Mouse (Mus musculus): ENCODE results near the gene Phactr4. TPM values are rescaled to one million over a fixed set of nuclear protein-coding genes. Genes with fewer than 3 reads are reported as not detected.

Phactr4 gene
- total RNA-seq, 2 experiments from 2014 or later: 31.9 to 39.0 TPM

DNA sequence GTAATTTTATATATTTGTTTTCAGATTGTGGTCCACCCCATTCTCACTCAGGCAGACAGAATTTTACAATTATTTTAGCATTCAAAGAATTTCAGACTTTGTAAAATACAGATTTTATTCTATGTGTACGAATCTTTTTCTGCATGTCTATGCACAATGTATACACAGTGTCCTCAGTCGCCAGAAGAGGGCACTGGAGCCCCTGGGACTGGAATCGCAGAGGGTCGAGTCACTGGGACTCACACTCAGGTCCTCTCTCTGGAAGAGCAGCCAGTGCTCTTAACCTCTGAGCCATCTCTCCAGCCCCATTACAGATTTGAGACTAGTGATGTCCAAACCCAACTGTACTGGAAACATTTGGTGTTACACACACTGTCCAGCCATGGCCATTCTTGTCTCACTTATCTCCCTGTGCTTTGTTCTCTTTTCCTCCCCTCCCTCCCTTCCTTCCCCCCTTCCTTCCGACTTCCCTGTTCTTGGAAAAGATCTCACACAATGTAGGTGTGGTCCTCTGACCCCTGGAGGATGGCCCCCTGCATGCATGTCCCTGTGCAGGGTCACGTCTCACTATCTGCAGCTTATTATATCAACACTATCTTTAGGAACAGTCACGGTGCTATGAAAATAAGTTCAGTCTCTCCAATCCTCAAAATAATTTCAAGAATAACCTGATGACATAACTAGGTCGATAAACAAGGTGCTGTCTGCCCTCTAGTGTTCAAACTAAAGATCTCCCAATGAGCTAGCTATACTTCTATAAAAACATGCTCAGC lies 10.8 kb downstream of the Phactr4 start:
- DNase-seq: peak; percentile 51

- no peak for DNase-seq
Measured at GRCm38 (mm10) chr4:132409587-132410229, 12.6 kb downstream of the Phactr4 start.

GRCm38 (mm10) chr4:132406393-132407189 lies 15.7 kb downstream of the Phactr4 start:
- peak; percentile 75 for DNase-seq

GRCm38 (mm10) chr4:132404588-132404987 lies 17.7 kb downstream of the Phactr4 start:
- no peak for DNase-seq

DNA sequence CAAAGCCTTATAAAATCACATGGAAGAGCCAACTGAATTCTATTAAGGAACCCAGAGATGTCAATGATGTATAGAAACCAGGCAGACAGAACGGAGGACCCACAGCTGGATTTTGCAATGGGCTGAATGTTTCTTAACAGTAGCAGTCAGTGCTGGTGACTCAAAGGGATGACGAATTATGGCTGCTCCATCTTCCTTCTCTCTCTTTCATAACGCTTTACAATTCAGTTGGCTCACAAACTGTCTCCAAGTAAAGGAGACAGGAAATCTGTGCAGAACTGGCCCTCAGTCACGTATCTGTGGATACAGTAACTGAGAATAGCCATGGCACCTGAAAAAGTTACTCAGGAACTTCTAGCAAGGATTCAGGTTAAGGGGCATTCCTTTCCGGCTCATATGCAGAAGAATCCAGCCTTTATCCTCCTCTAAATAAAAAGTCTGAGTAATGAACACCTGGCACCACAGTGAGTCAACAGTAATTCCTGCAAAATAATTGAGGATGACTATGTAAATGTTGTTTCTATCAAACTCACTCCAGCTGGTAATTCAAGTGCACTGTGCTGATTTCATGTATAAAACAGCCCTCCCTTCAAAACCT lies 19.1 kb downstream of the Phactr4 start:
- no peak for DNase-seq

GRCm38 (mm10) chr4:132401016-132401415 lies 21.3 kb downstream of the Phactr4 start:
- DNase-seq: no peak

GRCm38 (mm10) chr4:132398863-132399262 lies 23.4 kb downstream of the Phactr4 start:
- no peak for DNase-seq

DNA sequence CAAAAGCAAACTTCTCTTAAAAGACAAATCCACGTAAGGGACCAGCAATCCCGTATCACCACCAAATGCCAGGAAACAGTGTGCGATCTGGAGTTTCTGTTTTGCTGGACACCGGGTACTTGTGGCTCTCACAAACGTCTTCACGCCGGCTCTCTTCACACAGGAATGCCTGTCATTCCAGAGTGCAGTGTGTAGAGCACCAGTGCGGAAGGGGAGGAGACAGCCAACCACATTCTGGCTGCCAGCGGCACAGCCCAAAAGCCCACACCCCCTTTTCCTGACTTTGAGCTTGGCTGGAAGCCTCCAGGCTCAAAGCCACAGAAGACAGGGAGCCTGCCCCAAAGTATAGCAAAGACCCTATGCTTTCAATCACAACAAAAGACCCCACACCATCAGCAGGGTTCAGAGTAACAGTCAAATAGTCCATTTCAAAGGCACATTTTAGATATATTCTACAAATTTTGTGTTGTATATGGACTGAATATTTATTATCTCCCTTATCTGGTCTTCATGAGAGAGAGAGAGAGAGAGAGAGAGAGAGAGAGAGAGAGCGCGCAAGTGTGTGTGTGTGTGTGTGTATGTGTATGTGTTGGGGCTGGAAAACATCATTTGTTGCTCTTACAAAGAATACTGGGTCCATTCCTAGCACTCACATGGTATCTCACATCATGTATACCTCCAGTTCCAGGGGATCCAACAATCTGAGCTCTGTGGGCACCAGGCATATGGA lies 24.1 kb downstream of the Phactr4 start:
- peak; percentile 86 for DNase-seq

- DNase-seq: no peak
Measured at GRCm38 (mm10) chr4:132397120-132397519, 25.2 kb downstream of the Phactr4 start.

GRCm38 (mm10) chr4:132396251-132396650 lies 26.0 kb downstream of the Phactr4 start:
- DNase-seq: peak; percentile 35

DNA sequence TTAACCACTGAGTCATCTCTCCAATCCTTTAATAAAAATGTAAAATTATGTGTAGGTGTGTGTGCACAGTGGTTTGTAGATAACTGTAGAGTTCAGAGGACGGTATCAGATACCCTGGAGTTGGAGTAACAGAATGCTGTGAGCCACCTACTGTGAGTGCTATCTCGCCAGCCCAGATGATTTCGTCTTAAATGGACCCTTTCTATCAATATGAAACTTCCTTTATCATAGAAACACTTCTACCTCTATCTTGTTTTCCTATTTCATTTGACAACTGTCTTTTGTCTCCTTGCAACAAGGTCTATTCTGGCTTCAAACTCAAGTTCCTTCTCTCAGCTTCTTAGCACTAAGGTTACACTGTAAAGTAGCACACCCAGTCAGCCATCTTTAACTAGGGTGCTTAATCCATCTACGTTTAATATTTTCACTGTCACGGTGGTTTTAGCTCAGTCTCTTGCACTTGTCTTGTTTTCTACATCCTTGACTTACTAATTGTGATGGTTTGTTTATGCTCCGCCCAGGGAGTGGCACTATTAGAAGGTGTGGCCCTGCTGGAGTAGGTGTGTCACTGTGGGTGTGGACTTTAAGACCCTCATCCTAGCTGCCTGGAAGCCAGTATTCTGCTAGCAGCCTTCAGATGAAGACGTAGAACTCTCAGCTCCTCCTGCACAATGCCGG lies 31.1 kb downstream of the Phactr4 start:
- DNase-seq: no peak

GRCm38 (mm10) chr4:132389302-132389701 lies 33.0 kb downstream of the Phactr4 start:
- no peak for DNase-seq

GRCm38 (mm10) chr4:132387617-132388016 lies 34.7 kb downstream of the Phactr4 start:
- DNase-seq: peak; percentile 22

DNA sequence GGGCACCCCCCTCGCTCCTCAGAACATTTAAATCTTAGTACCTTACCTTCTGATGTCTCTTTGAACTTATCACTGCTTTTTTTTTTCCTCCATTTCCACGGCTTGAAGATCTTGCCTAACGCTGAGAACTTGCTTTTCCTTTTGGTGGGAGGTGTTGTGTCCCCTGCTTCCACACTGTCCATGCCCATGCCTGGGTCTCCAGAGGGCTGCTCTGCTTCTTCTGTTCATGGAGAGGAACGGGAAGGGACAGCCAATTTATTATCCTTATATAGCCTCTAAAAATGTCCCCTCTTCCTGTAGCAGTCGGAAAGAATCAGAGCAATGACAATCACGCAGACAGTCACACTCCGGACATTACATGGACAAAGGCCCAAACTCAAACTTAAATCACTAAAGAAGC lies 35.4 kb downstream of the Phactr4 start:
- DNase-seq: no peak

GRCm38 (mm10) chr4:132385771-132386410 lies 36.4 kb downstream of the Phactr4 start:
- DNase-seq: no peak

DNA sequence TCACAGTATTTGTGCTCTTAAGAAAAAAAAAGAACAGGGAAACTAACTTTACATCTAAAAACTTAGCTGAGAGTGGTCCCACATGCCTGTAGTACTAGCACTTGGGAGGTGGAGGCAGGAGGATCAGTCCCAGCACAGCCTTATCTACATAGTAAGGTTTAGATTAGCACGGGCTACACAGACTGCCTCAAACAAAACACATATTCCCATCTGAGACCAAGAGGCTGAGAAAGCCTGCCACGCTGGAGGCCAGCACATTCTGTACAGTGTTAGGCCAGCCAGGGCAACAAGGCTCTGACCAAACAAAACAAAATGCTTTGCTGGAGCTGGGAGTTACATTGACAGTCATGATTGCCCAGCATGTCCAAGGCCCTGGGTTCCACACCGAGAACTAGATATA lies 38.8 kb downstream of the Phactr4 start:
- no peak for DNase-seq

DNA sequence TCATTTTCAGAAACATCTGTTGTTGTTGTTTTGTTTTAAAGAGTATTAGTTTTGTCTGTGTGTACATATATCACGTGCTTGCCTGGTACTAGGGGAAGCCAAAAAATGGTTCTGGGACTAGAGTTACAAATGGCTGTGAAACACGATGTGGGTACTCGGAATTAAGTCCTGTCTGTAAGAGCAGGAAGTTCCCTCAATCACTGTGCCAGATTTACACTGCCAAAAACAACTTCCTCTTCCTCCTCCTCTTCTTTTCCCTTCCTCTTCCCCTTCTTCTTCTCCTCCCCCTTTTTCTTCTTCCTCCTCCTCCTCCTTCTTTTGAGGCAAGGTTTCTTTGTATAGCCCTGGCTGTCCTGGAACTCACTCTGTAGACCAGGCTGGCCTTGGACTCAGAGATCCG lies 40.0 kb downstream of the Phactr4 start:
- no peak for DNase-seq

GRCm38 (mm10) chr4:132380965-132381616 lies 41.2 kb downstream of the Phactr4 start:
- no peak for DNase-seq

- no peak for DNase-seq
Measured at GRCm38 (mm10) chr4:132373820-132374219, 48.5 kb downstream of the Phactr4 start.

Measured in adrenal gland, postnatal 10 days (tissue).